Mouse (Mus musculus) kidney, adult 2 months (tissue): ENCODE results near the gene Ccl24.

Experiments
- CTCF ChIP-seq: fragments of 200-500 bp; conservative IDR thresholded peaks from 2 replicates; pipeline ENCODE4 v1.5.1; 2011; ENCODE audit warnings: low read depth, mild to moderate bottlenecking, control low read depth, low read length, moderate library complexity, mixed read lengths; ENCODE audit not compliant: insufficient read depth, insufficient read length
- POLR2A ChIP-seq: fragments of 200-500 bp; IDR thresholded peaks from one replicate; pipeline ENCODE4 v1.6.1; 2011; ENCODE audit warnings: low read depth, low read length, control low read depth

GRCm38 (mm10) chr5:135620526-135620925, 47.7 kb upstream of the Ccl24 start:
- TF ChIP-seq CTCF (no peak), POLR2A (no peak)
